Mouse (Mus musculus): Measurements from ENCODE around the gene Rho. TPM values are rescaled to one million over a fixed set of nuclear protein-coding genes. Genes with fewer than 3 reads are reported as not detected.
A peak's percentile ranks its signal among the peaks of the same experiment; 100 is the strongest.

Rho gene
- polyA plus RNA-seq, 1 experiment from 2014 or later = 0.16 TPM

DNA sequence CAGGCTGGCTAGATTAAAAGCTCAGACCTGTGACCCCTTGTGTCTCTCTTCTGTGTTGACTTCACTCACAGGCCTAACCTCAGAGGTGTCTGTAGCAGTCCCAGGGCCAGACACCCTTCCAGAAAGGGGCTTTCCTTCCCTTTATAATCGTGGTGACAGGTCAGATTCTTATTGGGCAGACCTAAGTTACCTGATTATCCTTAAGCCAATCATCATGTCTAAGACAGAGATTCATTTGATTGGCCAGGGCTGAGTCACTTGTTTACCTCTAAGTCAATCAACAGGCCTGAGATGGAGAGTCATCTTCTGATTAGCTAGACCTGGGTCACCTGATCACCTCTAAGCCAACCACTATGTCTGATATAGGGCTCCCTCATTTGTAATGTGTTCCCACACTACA, 7.2 kb downstream of the Rho start:
- no peak overlapping the region for H3K9ac ChIP-seq (ENCODE audit: low read depth, low read length)
- H3K36me3 ChIP-seq (ENCODE audit: control insufficient read depth, insufficient read depth, low read length) = no peaks in the 10 kb centered on the region
- no peak overlapping the region for H3K4me3 ChIP-seq (ENCODE audit: low read depth, low read length)
- no peak overlapping the region for H3K27ac ChIP-seq (ENCODE audit: low read depth, low read length)
- WGBS (ENCODE audit: insufficient replicate concordance) = 64% methylated on average over 1 of the region's 1 CpGs
- peaks cover 19% of the 10 kb centered on the region for H3K4me1 ChIP-seq (ENCODE audit: control insufficient read depth, insufficient read depth, low read length)
- no peaks in the 10 kb centered on the region for H3K27me3 ChIP-seq (ENCODE audit: control insufficient read depth, insufficient read depth, low read length)
- ATAC-seq (replicated peaks; ENCODE audit: insufficient number of reproducible peaks, low FRiP score, low TSS enrichment) = no peak
- H3K9me3 ChIP-seq (replicated peaks; ENCODE audit: control insufficient read depth, low read length) = no peaks in the 10 kb centered on the region
- H3K4me2 ChIP-seq = no peak overlapping the region

DNA sequence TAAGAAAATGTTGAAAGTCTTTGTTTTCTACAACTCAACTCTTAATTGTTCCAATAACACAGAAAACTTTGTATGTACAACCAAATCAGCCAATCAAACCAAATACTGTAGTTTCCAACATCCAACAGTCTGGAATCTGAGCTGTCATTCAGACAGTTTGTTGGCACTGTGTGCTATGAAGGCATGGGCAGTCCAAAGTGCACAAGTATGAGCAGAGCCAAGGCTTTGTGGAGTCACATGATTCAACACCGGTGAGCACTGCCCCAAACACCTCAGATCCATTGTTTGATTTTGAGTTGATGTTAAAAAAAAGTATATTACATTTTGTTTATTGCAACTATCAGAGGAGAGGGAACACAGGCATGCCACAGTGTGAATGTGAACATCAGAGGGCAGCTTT, 9.1 kb downstream of the Rho start:
- WGBS (ENCODE audit: insufficient replicate concordance) = 66% methylated on average over 1 of the region's 1 CpGs
- H3K4me2 ChIP-seq = no peak overlapping the region
- no peak overlapping the region for H3K4me3 ChIP-seq (ENCODE audit: low read depth, low read length)
- ATAC-seq (replicated peaks; ENCODE audit: insufficient number of reproducible peaks, low FRiP score, low TSS enrichment) = no peak
- no peak overlapping the region for H3K9ac ChIP-seq (ENCODE audit: low read depth, low read length)
- H3K36me3 ChIP-seq (ENCODE audit: control insufficient read depth, insufficient read depth, low read length) = no peaks in the 10 kb centered on the region
- H3K27me3 ChIP-seq (ENCODE audit: control insufficient read depth, insufficient read depth, low read length) = no peaks in the 10 kb centered on the region
- peaks cover 25% of the 10 kb centered on the region for H3K4me1 ChIP-seq (ENCODE audit: control insufficient read depth, insufficient read depth, low read length)
- H3K9me3 ChIP-seq (replicated peaks; ENCODE audit: control insufficient read depth, low read length) = no peaks in the 10 kb centered on the region
- no peak overlapping the region for H3K27ac ChIP-seq (ENCODE audit: low read depth, low read length)

DNA sequence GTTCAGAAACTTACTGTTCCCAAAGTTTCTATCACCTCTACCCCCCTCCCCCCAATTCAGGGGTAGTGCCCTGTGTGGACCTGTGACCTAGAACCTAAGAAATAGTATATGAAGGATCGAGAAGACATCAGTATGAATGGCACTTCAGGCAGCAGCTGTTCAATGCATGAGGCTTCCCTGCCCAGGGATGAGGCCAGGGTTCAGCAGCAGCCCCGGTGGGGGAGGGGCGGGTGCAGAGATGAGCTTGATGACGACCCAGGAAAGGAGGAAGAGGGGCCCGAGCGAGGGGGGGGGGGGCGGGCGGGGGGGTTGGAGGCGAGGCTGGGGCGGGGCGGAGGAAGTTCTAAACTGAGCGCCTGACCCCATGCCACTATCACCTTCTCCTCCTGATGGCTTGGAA, 9.6 kb downstream of the Rho start:
- no peak for ATAC-seq (replicated peaks; ENCODE audit: insufficient number of reproducible peaks, low FRiP score, low TSS enrichment)
- no peak overlapping the region for H3K27ac ChIP-seq (ENCODE audit: low read depth, low read length)
- no peaks in the 10 kb centered on the region for H3K27me3 ChIP-seq (ENCODE audit: control insufficient read depth, insufficient read depth, low read length)
- H3K4me1 ChIP-seq (ENCODE audit: control insufficient read depth, insufficient read depth, low read length) = peaks cover 26% of the 10 kb centered on the region
- no peaks in the 10 kb centered on the region for H3K36me3 ChIP-seq (ENCODE audit: control insufficient read depth, insufficient read depth, low read length)
- 12% methylated on average over 7 of the region's 12 CpGs for WGBS (ENCODE audit: insufficient replicate concordance)
- H3K4me3 ChIP-seq (ENCODE audit: low read depth, low read length) = no peak overlapping the region
- H3K9me3 ChIP-seq (replicated peaks; ENCODE audit: control insufficient read depth, low read length) = no peaks in the 10 kb centered on the region
- no peak overlapping the region for H3K9ac ChIP-seq (ENCODE audit: low read depth, low read length)
- H3K4me2 ChIP-seq = no peak overlapping the region

DNA sequence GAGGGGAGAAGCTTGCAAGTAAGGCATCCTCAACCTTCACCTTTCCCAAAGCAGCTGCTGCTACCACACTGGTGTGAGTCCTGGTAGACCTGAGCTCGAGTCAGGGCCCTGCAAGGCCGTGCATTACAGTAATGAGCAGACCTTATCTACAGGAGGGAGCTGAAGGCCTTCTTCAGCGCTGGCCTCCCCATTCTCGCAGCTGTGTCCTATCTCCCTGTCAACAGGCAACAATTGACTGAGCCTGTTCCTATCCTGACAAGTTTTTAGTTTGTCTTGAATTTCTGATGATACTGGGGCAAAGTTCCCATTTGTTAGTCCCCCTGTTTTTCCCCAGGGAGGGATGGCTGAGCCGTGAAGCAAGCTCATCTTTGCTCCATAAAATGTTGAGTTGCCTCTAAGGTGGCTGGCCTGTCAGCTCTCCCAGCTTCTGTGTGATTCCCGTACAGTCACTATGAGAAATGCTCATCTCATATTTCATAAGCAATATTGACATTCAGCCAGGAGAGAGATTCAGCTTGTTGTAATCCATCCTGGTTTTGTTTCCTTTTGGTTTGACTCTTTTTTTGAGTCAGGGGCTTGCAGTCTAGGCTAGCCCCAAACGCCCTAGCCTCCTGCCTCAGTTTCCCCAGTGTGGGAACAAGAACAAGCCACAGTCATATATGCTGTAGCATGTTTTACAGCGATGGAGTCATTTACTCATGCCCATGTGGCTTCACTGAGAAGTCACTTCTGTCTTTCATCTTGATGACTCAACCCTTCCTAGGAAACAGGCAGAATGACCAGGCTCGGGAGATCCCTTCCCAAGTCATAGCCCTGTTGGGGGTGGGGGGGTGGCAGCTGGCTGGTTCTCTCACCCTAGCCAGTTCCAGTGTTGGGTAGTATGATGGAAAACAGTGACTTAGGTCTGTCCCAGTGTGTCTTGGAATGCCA, 12.2 kb downstream of the Rho start:
- 37% methylated on average over 9 of the region's 9 CpGs for WGBS (ENCODE audit: insufficient replicate concordance)
- H3K27me3 ChIP-seq (ENCODE audit: control insufficient read depth, insufficient read depth, low read length) = no peaks in the 10 kb centered on the region
- H3K4me3 ChIP-seq (ENCODE audit: low read depth, low read length) = no peak overlapping the region
- H3K4me2 ChIP-seq = no peak overlapping the region
- peaks cover 41% of the 10 kb centered on the region for H3K4me1 ChIP-seq (ENCODE audit: control insufficient read depth, insufficient read depth, low read length)
- H3K27ac ChIP-seq (ENCODE audit: low read depth, low read length) = no peak overlapping the region
- no peaks in the 10 kb centered on the region for H3K36me3 ChIP-seq (ENCODE audit: control insufficient read depth, insufficient read depth, low read length)
- H3K9ac ChIP-seq (ENCODE audit: low read depth, low read length) = no peak overlapping the region
- no peaks in the 10 kb centered on the region for H3K9me3 ChIP-seq (replicated peaks; ENCODE audit: control insufficient read depth, low read length)
- no peak for ATAC-seq (replicated peaks; ENCODE audit: insufficient number of reproducible peaks, low FRiP score, low TSS enrichment)

DNA sequence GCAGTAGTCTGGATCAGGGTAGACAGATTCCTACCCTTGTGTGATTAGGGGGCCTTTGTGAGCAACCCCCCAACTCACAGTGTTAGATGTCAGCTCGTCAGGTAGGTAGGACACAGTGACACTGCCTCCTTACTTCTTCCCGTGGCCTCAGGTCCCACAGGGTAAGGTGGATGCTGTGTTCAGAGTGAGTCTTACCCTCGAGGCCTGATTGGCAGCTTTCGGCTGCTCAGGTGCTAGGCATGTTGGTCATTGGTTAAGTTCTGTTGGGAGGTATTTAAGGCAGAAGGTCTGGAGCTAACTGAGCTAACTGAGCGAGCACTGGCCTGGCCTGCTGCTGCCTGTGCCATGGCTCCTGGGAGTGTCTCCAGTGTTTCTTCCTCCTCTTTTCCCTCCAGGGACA, 13.1 kb downstream of the Rho start, which contains the start of gene H1foo:
TSS of gene H1foo (plus strand) at position 301 of the 400 bp plus-strand sequence.
- Histone ChIP-seq H3K27ac (ENCODE audit: low read depth, low read length) (no peak within 1 kb of the TSS), H3K9me3 (replicated peaks; ENCODE audit: control insufficient read depth, low read length) (no peaks in the 10 kb centered on the region), H3K4me3 (ENCODE audit: low read depth, low read length) (no peak within 1 kb of the TSS), H3K9ac (ENCODE audit: low read depth, low read length) (no peak within 1 kb of the TSS), H3K4me2 (no peak within 1 kb of the TSS), H3K27me3 (ENCODE audit: control insufficient read depth, insufficient read depth, low read length) (no peaks in the 10 kb centered on the region), H3K4me1 (ENCODE audit: control insufficient read depth, insufficient read depth, low read length) (peaks cover 41% of the 10 kb centered on the region), H3K36me3 (ENCODE audit: control insufficient read depth, insufficient read depth, low read length) (no peaks in the 10 kb centered on the region)
- no peak for ATAC-seq (replicated peaks; ENCODE audit: insufficient number of reproducible peaks, low FRiP score, low TSS enrichment)
- WGBS (ENCODE audit: insufficient replicate concordance) = 88% methylated on average over 5 of the region's 5 CpGs

DNA sequence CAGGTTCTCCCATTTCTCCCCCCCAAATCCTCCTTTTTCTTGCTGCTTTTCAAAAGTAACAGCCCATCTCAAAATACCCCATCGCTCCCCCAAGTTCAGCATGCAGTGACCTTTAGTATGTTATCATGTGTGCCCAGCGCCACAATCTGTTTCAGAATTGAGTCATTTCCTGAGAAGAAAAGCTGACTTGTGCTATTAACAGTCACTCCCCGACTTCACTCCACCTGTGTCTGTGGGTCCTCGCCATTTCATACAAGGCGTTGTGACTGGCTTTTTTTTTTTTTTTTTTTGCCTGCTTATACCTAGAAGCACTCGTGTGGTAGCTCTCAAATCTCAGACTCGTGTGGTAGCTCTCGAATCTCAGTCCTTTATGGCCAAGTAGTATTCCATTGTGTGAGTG, 14.1 kb downstream of the Rho start:
- peaks cover 41% of the 10 kb centered on the region for H3K4me1 ChIP-seq (ENCODE audit: control insufficient read depth, insufficient read depth, low read length)
- H3K27ac ChIP-seq (ENCODE audit: low read depth, low read length) = no peak overlapping the region

DNA sequence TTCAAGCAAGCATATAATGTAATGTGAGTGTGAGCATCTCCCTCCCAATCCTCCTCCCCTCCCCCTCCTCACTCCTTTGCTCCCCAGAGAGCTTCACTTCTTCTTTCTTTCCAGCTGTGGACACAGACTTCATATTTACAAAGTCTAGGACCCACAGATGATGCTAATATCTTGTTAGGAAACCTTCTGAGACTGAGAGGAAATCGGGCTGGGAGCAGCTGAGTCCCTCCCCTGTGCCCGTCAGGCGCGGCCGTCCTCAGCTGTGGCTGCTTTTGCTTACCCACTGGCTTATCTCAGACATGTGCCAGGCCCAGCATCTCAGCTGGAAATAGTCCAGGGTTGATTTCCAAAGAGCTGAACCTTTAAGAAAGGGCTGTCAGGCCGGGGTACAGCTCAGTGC, 14.8 kb downstream of the Rho start:
- no peak overlapping the region for H3K9ac ChIP-seq (ENCODE audit: low read depth, low read length)
- H3K4me1 ChIP-seq (ENCODE audit: control insufficient read depth, insufficient read depth, low read length) = peaks cover 35% of the 10 kb centered on the region
- no peak for ATAC-seq (replicated peaks; ENCODE audit: insufficient number of reproducible peaks, low FRiP score, low TSS enrichment)
- H3K4me3 ChIP-seq (ENCODE audit: low read depth, low read length) = no peak overlapping the region
- 21% methylated on average over 6 of the region's 6 CpGs for WGBS (ENCODE audit: insufficient replicate concordance)
- H3K36me3 ChIP-seq (ENCODE audit: control insufficient read depth, insufficient read depth, low read length) = no peaks in the 10 kb centered on the region
- H3K27ac ChIP-seq (ENCODE audit: low read depth, low read length) = peak overlapping the region; percentile 51
- H3K9me3 ChIP-seq (replicated peaks; ENCODE audit: control insufficient read depth, low read length) = no peaks in the 10 kb centered on the region
- no peak overlapping the region for H3K4me2 ChIP-seq
- H3K27me3 ChIP-seq (ENCODE audit: control insufficient read depth, insufficient read depth, low read length) = no peaks in the 10 kb centered on the region

More for the DNA sequence above, 14.1 kb downstream of the Rho start:
- ATAC-seq (replicated peaks; ENCODE audit: insufficient number of reproducible peaks, low FRiP score, low TSS enrichment) = no peak
- 64% methylated on average over 8 of the region's 8 CpGs for WGBS (ENCODE audit: insufficient replicate concordance)
- H3K27me3 ChIP-seq (ENCODE audit: control insufficient read depth, insufficient read depth, low read length) = no peaks in the 10 kb centered on the region
- H3K36me3 ChIP-seq (ENCODE audit: control insufficient read depth, insufficient read depth, low read length) = no peaks in the 10 kb centered on the region
- H3K9ac ChIP-seq (ENCODE audit: low read depth, low read length) = no peak overlapping the region
- no peak overlapping the region for H3K4me2 ChIP-seq
- H3K4me3 ChIP-seq (ENCODE audit: low read depth, low read length) = no peak overlapping the region
- H3K9me3 ChIP-seq (replicated peaks; ENCODE audit: control insufficient read depth, low read length) = no peaks in the 10 kb centered on the region

DNA sequence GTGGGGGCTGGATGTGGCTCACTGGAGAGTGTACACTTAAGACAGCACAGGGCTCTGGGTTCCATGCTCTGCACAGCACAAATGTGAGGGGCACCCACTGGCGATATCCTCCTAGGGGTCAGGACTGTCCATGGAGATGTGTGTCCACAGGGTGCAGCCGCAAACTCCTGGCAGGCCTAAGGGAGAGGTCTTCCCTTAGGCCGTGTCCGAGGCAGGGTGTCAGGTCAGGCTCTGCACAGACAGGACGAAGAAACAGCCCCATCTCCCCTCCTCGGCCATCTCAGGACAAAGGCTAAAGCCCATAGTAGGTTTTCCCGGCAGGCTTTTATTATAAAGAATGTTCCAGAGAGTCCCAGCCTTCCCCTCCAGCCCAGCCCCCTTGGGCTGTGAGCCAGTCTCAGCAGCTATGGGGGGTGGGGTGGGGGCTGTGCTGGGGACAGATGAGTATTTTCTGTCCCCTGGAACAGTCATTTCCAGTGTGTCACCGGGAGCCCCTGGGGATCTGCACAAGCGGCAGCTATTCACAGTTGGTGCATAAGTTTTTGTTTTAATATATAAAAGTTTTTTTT, 23.0 kb downstream of the Rho start:
- no peaks in the 10 kb centered on the region for H3K36me3 ChIP-seq (ENCODE audit: control insufficient read depth, insufficient read depth, low read length)
- H3K4me2 ChIP-seq = no peak overlapping the region
- peaks cover 26% of the 10 kb centered on the region for H3K4me1 ChIP-seq (ENCODE audit: control insufficient read depth, insufficient read depth, low read length)
- whole genome bisulfite sequencing (ENCODE audit: insufficient replicate concordance) = 86% methylated on average over 9 of the region's 9 CpGs
- no peaks in the 10 kb centered on the region for H3K9me3 ChIP-seq (replicated peaks; ENCODE audit: control insufficient read depth, low read length)
- H3K9ac ChIP-seq (ENCODE audit: low read depth, low read length) = no peak overlapping the region
- no peaks in the 10 kb centered on the region for H3K27me3 ChIP-seq (ENCODE audit: control insufficient read depth, insufficient read depth, low read length)
- ATAC-seq (replicated peaks; ENCODE audit: insufficient number of reproducible peaks, low FRiP score, low TSS enrichment) = no peak
- no peak overlapping the region for H3K4me3 ChIP-seq (ENCODE audit: low read depth, low read length)
- H3K27ac ChIP-seq (ENCODE audit: low read depth, low read length) = no peak overlapping the region
